Mouse (Mus musculus) embryonic fibroblast, embryonic 13.5 days (primary cell): ENCODE data around the gene Farp1.

ENCODE experiments used
- CTCF ChIP-seq: IDR thresholded peaks from 2 replicates; pipeline ENCODE4 v1.5.1; 2011; ENCODE audit warnings: mild to moderate bottlenecking, control low read depth, low read length, moderate library complexity, borderline replicate concordance; ENCODE audit not compliant: insufficient read depth
- POLR2A ChIP-seq: IDR thresholded peaks from 2 replicates; pipeline ENCODE4 v1.6.1; 2011; ENCODE audit warnings: low read depth, mild to moderate bottlenecking, control low read depth, low read length, moderate library complexity

DNA sequence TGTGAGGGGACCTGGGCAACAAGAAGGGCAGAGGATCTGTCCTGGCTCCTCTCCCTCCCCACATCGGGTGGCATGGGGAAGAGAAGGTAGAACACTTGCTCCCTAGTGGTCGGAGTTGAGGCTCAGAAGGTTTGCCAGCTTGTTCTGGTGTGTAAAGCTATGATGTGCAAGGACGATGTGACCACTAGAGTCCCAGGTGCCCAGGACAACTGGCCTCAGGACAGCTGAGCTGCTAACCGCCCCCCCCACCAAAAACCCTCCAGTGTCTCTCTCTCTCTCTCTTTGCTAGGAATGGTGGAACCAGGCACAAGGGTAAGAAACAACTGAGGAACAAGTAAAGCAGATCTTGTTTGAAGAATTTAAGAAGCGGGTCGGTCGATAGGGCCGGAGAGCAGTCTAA is 149.4 kb downstream of the Farp1 start:
- TF ChIP-seq POLR2A (no peak), CTCF (no peak)
